Mouse (Mus musculus): Measurements from ENCODE around the gene Trim9. TPM values are rescaled to one million over a fixed set of nuclear protein-coding genes. Genes with fewer than 3 reads are reported as not detected.

Gene Trim9
- polyA plus RNA-seq, 1 experiment from 2014 or later = 1.0 TPM

DNA sequence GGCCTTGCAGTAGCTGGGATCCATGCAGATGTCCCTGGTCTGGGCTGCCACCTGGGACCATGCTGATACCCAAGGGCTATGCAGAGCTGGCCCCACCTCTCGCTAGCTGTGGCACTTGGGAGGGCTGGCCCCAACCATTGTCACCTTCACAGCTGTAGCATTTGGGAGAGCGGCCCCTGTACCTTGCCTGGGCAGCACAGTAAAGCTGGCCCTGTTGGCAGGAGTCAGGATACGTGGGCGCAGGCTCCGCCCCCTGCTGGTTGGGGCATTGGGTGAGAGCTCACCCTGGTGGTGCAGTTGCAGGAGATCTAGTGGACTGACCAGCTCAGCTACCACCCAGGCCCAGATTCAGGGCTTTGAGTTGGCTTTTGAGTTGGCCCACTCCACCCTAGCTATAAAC, 12.9 kb upstream of the Trim9 start:
- no peaks in the 10 kb centered on the region for H3K4me1 ChIP-seq (ENCODE audit: control insufficient read depth, insufficient read depth, low read length)
- no peaks in the 10 kb centered on the region for H3K27me3 ChIP-seq (replicated peaks; ENCODE audit: control insufficient read depth, insufficient read depth, low read length)
- no peak for ATAC-seq
- no peaks in the 10 kb centered on the region for H3K9me3 ChIP-seq (ENCODE audit: control insufficient read depth, low read length)
- WGBS = 78% methylated on average over 5 of the region's 5 CpGs
- no peaks in the 10 kb centered on the region for H3K36me3 ChIP-seq (ENCODE audit: control insufficient read depth, insufficient read depth, low read length)
- no peak overlapping the region for H3K9ac ChIP-seq (ENCODE audit: low read depth, low read length)
- H3K4me2 ChIP-seq (ENCODE audit: low read depth, low read length) = no peak overlapping the region
- no peak overlapping the region for H3K4me3 ChIP-seq (ENCODE audit: low read length)
- H3K27ac ChIP-seq (ENCODE audit: low read length) = no peak overlapping the region

DNA sequence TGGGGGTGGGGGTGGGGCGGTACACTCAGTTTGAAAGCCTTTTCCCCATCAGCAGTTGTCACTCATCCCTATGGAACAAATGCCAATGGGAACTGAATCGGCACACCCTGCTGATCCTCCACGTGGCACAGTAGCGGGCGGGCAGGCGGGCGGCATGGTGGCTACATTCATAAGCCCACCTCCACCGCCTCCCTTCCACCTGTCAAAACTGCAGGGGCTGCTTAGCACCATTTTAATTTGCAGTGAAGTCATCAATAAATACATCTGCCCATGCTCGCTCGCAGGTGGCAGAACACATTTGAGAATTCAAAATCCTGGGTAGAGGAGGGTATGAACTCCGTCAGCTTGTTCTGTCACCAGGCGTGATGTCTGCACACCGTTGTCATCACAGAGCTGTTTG, 12.0 kb upstream of the Trim9 start:
- Histone ChIP-seq H3K27ac (ENCODE audit: low read length) (no peak overlapping the region), H3K9me3 (ENCODE audit: control insufficient read depth, low read length) (no peaks in the 10 kb centered on the region), H3K27me3 (replicated peaks; ENCODE audit: control insufficient read depth, insufficient read depth, low read length) (no peaks in the 10 kb centered on the region), H3K4me1 (ENCODE audit: control insufficient read depth, insufficient read depth, low read length) (no peaks in the 10 kb centered on the region), H3K4me3 (ENCODE audit: low read length) (no peak overlapping the region), H3K9ac (ENCODE audit: low read depth, low read length) (no peak overlapping the region), H3K4me2 (ENCODE audit: low read depth, low read length) (no peak overlapping the region), H3K36me3 (ENCODE audit: control insufficient read depth, insufficient read depth, low read length) (no peaks in the 10 kb centered on the region)
- 88% methylated on average over 13 of the region's 13 CpGs for WGBS
- no peak for ATAC-seq

DNA sequence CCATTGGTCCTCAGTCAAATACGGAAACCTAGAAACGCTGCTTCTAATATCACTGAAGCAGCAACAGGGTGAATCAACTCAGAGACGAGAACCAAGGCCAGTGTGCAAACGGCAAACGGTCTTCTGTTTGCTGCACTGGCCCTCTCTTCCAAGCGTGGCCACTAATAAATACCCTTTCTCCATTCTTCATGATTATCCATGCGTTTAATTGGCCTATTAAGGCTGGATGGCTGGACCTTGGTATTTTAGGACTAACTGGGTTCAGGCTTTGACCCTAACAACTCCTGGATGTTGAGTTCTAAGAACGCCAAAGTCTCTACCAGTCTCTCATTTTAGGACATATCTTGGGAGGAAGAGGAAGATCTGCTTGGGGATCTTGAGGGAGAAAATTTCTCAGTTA, 7.5 kb upstream of the Trim9 start:
- Histone ChIP-seq H3K4me3 (ENCODE audit: low read length) (no peak overlapping the region), H3K36me3 (ENCODE audit: control insufficient read depth, insufficient read depth, low read length) (no peaks in the 10 kb centered on the region), H3K27me3 (replicated peaks; ENCODE audit: control insufficient read depth, insufficient read depth, low read length) (no peaks in the 10 kb centered on the region), H3K27ac (ENCODE audit: low read length) (no peak overlapping the region), H3K9me3 (ENCODE audit: control insufficient read depth, low read length) (no peaks in the 10 kb centered on the region), H3K4me2 (ENCODE audit: low read depth, low read length) (no peak overlapping the region), H3K4me1 (ENCODE audit: control insufficient read depth, insufficient read depth, low read length) (no peaks in the 10 kb centered on the region), H3K9ac (ENCODE audit: low read depth, low read length) (no peak overlapping the region)
- no peak for ATAC-seq
- 75% methylated on average over 8 of the region's 8 CpGs for WGBS

GRCm38 (mm10) chr12:70350490-70350889, 3.1 kb upstream of the Trim9 start:
- H3K36me3 ChIP-seq (ENCODE audit: control insufficient read depth, insufficient read depth, low read length) = no peaks in the 10 kb centered on the region
- no peaks in the 10 kb centered on the region for H3K9me3 ChIP-seq (ENCODE audit: control insufficient read depth, low read length)
- WGBS = 85% methylated on average over 4 of the region's 4 CpGs
- ATAC-seq = no peak
- no peak overlapping the region for H3K4me2 ChIP-seq (ENCODE audit: low read depth, low read length)
- H3K9ac ChIP-seq (ENCODE audit: low read depth, low read length) = no peak overlapping the region
- H3K27me3 ChIP-seq (replicated peaks; ENCODE audit: control insufficient read depth, insufficient read depth, low read length) = peaks cover 15% of the 10 kb centered on the region
- peaks cover 18% of the 10 kb centered on the region for H3K4me1 ChIP-seq (ENCODE audit: control insufficient read depth, insufficient read depth, low read length)
- no peak overlapping the region for H3K4me3 ChIP-seq (ENCODE audit: low read length)
- no peak overlapping the region for H3K27ac ChIP-seq (ENCODE audit: low read length)

GRCm38 (mm10) chr12:70349788-70350187, 2.4 kb upstream of the Trim9 start:
- H3K9me3 ChIP-seq (ENCODE audit: control insufficient read depth, low read length) = no peaks in the 10 kb centered on the region
- H3K27ac ChIP-seq (ENCODE audit: low read length) = no peak overlapping the region
- no peak for ATAC-seq
- no peak overlapping the region for H3K9ac ChIP-seq (ENCODE audit: low read depth, low read length)
- H3K4me1 ChIP-seq (ENCODE audit: control insufficient read depth, insufficient read depth, low read length) = peaks cover 18% of the 10 kb centered on the region
- H3K4me2 ChIP-seq (ENCODE audit: low read depth, low read length) = no peak overlapping the region
- no peaks in the 10 kb centered on the region for H3K36me3 ChIP-seq (ENCODE audit: control insufficient read depth, insufficient read depth, low read length)
- WGBS = 74% methylated on average over 6 of the region's 6 CpGs
- H3K4me3 ChIP-seq (ENCODE audit: low read length) = no peak overlapping the region
- peaks cover 21% of the 10 kb centered on the region for H3K27me3 ChIP-seq (replicated peaks; ENCODE audit: control insufficient read depth, insufficient read depth, low read length)

DNA sequence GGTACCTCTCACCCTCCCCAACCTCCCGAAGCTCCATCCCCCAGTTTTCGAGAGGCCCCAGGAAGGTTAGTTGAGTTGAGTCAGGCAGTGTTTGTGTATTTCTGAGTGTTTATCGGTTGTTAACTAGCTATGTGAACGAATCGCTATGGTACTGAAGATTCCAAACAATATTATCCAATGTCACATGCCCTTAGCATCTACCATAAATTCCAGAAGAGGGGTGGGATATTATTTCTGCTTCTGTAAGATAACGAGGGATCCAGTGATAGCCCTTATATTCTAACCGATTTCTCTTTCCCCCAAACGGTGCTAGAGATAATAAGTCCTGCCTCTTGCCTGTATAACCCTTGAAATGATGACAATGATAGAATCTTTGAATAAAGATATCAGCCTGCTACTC, 612 bp upstream of the Trim9 start:
- Histone ChIP-seq H3K27ac (ENCODE audit: low read length) (no peak overlapping the region), H3K4me2 (ENCODE audit: low read depth, low read length) (peak overlapping the region; percentile 95), H3K36me3 (ENCODE audit: control insufficient read depth, insufficient read depth, low read length) (no peaks in the 10 kb centered on the region), H3K4me1 (ENCODE audit: control insufficient read depth, insufficient read depth, low read length) (peaks cover 18% of the 10 kb centered on the region), H3K9ac (ENCODE audit: low read depth, low read length) (peak overlapping the region; percentile 69), H3K9me3 (ENCODE audit: control insufficient read depth, low read length) (no peaks in the 10 kb centered on the region), H3K4me3 (ENCODE audit: low read length) (peak overlapping the region; percentile 62), H3K27me3 (replicated peaks; ENCODE audit: control insufficient read depth, insufficient read depth, low read length) (peaks cover 21% of the 10 kb centered on the region)
- ATAC-seq = no peak
- 12% methylated on average over 8 of the region's 8 CpGs for WGBS

DNA sequence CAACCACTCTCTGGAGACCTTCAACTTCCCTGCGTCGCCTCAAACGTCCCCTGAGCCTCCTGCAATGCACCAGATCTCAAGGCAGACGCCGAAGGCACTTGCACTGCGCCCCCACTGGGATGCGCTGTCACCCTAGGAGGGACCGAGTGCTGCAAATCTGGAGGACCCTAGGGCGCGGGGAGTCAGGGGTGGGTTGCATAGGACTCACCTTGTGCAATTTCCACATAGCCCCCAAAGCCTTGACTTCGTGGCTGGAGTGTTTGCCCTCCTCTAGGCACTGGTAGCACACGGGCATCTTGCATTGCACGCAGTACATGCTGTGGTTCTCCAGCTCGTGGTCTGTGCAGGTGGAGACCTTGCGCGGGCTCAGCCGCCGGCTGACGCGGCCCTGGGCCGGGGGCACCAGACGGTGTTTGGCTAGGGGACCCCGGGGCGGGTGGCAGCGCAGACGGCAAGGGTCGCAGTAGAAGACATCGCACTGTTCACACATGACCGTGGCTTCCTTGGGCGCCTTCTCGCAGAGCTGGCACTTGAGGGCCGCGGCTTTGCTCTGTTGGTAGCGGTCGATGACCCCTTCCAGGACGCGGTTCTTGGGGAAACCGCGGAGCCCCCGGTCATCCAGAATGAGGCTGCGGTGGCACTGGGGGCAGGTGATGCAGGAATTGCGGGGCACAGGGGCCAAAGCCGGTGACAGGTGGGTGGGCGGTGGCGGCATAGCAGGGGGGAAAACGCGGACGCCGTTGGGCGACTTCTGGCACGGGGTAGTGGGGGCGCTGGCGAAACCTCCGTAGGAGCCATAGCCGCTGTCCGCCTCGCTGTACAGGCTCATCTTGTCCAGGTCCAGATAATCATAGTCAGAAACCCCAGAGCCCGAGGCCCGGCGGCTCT, 1.0 kb downstream of the Trim9 start:
- peak; percentile 39 for ATAC-seq
- WGBS = under 1% methylated on average over 60 of the region's 60 CpGs
- Histone ChIP-seq H3K27ac (ENCODE audit: low read length) (no peak overlapping the region), H3K27me3 (replicated peaks; ENCODE audit: control insufficient read depth, insufficient read depth, low read length) (peaks cover 21% of the 10 kb centered on the region), H3K36me3 (ENCODE audit: control insufficient read depth, insufficient read depth, low read length) (no peaks in the 10 kb centered on the region), H3K4me1 (ENCODE audit: control insufficient read depth, insufficient read depth, low read length) (peaks cover 18% of the 10 kb centered on the region), H3K4me2 (ENCODE audit: low read depth, low read length) (peak overlapping the region; percentile 95), H3K9ac (ENCODE audit: low read depth, low read length) (peak overlapping the region; percentile 38; the same call in 1 of the 2 replicates), H3K4me3 (ENCODE audit: low read length) (peak overlapping the region; percentile 62), H3K9me3 (ENCODE audit: control insufficient read depth, low read length) (no peaks in the 10 kb centered on the region)

GRCm38 (mm10) chr12:70345531-70346138, 1.8 kb downstream of the Trim9 start:
- peaks cover 18% of the 10 kb centered on the region for H3K4me1 ChIP-seq (ENCODE audit: control insufficient read depth, insufficient read depth, low read length)
- 34% methylated on average over 16 of the region's 16 CpGs for WGBS
- no peaks in the 10 kb centered on the region for H3K9me3 ChIP-seq (ENCODE audit: control insufficient read depth, low read length)
- ATAC-seq = no peak
- peak overlapping the region; percentile 95; the same call in 1 of the 2 replicates for H3K4me2 ChIP-seq (ENCODE audit: low read depth, low read length)
- H3K27me3 ChIP-seq (replicated peaks; ENCODE audit: control insufficient read depth, insufficient read depth, low read length) = peaks cover 21% of the 10 kb centered on the region
- peak overlapping the region; percentile 62 for H3K4me3 ChIP-seq (ENCODE audit: low read length)
- H3K36me3 ChIP-seq (ENCODE audit: control insufficient read depth, insufficient read depth, low read length) = no peaks in the 10 kb centered on the region
- no peak overlapping the region for H3K27ac ChIP-seq (ENCODE audit: low read length)
- no peak overlapping the region for H3K9ac ChIP-seq (ENCODE audit: low read depth, low read length)

- 57% methylated on average over 5 of the region's 5 CpGs for WGBS
- Histone ChIP-seq H3K36me3 (ENCODE audit: control insufficient read depth, insufficient read depth, low read length) (no peaks in the 10 kb centered on the region), H3K9me3 (ENCODE audit: control insufficient read depth, low read length) (no peaks in the 10 kb centered on the region), H3K4me1 (ENCODE audit: control insufficient read depth, insufficient read depth, low read length) (no peaks in the 10 kb centered on the region), H3K4me3 (ENCODE audit: low read length) (no peak overlapping the region), H3K4me2 (ENCODE audit: low read depth, low read length) (no peak overlapping the region), H3K27me3 (replicated peaks; ENCODE audit: control insufficient read depth, insufficient read depth, low read length) (no peaks in the 10 kb centered on the region), H3K9ac (ENCODE audit: low read depth, low read length) (no peak overlapping the region), H3K27ac (ENCODE audit: low read length) (no peak overlapping the region)
- no peak for ATAC-seq
Observed at GRCm38 (mm10) chr12:70335176-70335575, 12.2 kb downstream of the Trim9 start.
